Mouse (Mus musculus) layer of hippocampus, adult 9-10 months (tissue): ENCODE data around the gene Acbd3.

ENCODE experiments used
- DNase-seq: peaks from one replicate; pipeline ENCODE4 v3.0.0; 2022; ENCODE audit warnings: low spot score

Acbd3 gene

DNA sequence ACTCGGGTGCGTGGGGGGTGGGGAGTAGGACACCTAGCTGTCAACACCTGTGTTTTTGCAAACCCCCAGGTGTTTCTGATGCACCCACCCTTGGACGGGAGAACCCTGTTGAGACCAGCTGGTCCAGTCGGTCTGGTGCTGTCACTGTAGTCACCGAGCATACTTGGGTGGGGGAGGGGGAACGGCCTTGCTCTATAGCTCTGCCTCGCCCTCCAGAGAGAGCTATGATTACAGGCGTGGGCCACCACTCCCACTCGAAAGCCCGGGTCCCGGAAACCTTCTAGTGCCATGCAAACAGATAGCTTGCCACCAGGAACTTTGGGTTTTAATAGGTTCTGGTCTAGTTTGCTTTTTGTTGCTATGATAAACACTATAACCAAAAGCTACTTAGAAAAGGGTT lies 36.3 kb downstream of the Acbd3 start:
- DNase-seq: no peak

- DNase-seq: no peak
These were observed 36.8 kb downstream of the Acbd3 start for GRCm38 (mm10) chr1:180762679-180763078.

- DNase-seq: no peak
These were observed 37.5 kb downstream of the Acbd3 start for GRCm38 (mm10) chr1:180763307-180763706.

DNA sequence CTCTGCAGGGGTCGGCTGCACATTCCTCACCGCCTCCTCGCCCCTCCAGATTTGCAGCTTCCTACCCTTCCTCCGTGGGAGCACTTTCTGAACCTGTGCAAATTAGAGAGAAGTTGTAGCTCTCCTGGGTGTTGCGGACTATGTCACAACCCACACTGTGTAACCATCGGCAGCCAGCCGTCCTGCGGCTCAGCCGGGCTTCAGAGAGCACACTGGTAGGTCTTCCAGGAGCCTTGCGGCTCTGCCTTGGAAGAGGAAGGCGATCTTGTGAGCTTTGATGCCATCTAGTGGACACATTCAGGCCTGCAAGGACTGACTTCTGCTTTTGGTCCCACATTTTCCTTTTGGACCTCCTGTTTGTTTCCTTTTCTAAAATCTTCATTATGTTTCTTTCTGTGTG lies 38.0 kb downstream of the Acbd3 start:
- DNase-seq: peak; percentile 84

DNA sequence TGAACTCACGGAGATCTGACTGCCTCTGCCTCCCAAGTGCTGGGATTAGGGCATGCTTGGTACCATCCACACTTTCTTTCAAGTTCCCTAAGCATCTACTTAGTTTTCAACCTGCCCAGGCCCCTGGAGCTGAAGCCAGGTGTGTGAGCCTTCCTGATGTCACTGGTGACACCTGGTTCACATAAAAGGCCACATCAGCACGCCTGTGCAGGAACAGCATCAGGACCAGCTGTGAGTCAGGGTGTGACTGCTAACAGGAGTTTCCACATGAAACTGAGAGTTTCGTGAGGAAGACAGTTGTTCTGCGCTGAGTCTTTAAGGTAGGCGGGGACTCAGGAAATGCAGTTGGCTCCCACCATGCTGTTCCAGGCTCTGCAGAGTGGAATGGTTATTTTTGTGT lies 39.5 kb downstream of the Acbd3 start:
- no peak for DNase-seq

GRCm38 (mm10) chr1:180766557-180766956 lies 40.7 kb downstream of the Acbd3 start:
- DNase-seq: no peak

DNA sequence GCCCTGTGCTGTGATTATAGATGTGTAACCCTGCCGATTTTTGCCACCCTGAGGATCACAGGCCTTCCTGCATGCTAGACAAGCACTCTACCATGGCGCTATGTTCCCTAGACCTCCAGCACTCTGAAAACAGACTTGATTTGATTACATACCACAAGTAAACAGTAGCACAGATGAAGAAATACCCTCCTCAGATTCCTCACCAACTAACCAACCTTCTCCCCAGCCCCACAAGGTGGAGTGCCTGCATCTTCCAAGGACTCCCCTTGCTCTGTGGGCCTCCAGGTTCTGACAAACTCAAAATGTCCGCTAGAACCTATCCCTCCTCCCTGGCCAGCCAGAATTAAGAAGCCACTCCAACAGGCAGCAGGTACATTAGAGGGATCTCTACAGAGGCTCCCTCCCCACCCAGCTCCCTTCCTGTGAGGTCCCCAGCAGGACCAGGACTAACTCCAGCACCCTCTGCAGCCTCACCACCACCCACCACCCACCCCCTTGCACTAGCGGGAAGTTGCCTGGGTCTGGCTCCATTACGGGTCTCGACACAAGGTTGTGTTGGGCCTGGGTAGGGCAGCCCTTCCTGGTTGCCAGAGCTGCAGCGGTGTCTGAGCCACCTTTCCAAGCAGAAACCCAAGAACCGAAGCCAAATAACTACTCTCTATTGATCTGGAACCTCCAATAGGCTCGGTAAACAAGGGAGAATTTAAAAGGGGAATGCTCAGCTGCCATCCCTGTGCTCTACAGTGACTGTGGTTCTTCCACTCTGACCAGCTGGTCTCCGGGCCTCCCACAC lies 41.9 kb downstream of the Acbd3 start:
- no peak for DNase-seq

GRCm38 (mm10) chr1:180768334-180769168 lies 42.7 kb downstream of the Acbd3 start:
- DNase-seq: peak; percentile 38

- no peak for DNase-seq
These were observed 45.5 kb downstream of the Acbd3 start for GRCm38 (mm10) chr1:180771306-180771705.

GRCm38 (mm10) chr1:180771722-180772121 lies 45.9 kb downstream of the Acbd3 start:
- DNase-seq: no peak

DNA sequence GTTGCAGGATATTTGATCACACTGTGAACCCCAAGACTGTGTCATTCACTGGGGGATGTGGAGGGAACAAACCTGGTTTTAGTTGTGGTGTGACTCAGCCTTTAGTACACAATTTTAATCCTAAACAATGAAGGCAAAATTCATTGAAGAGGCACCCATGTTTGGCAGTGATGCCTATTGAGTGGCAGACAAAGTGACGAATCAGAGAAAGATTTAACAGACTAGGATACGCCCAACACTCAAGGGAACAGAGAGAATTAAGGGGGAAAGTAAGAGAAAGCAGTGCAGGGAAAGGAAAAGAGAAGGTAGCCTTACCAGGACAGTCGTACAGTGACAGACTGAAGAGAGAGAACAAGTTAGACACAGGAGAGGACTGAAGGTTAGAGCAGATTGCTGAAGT lies 46.4 kb downstream of the Acbd3 start:
- DNase-seq: no peak

DNA sequence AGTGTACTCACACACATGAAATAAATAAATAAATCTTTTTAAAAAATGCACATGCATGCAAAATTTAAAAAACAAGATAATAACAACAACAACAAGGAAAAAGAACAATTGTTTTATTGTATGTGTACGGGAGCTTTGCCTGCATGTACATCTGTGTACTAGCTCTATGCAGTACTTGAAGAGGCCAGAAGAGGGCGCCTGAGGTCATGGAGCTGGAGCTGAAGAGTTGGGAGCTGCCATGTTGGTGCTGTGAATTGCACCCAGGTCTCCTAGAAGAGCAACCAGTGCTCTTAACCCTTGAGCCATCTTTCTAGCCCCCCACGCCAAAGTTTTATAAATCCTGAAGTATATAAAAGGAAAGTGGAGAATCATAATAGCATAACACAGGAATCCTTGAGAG lies 48.8 kb downstream of the Acbd3 start:
- DNase-seq: no peak

- no peak for DNase-seq
These were observed 49.5 kb downstream of the Acbd3 start for GRCm38 (mm10) chr1:180775317-180775716.

GRCm38 (mm10) chr1:180775849-180776493 lies 50.1 kb downstream of the Acbd3 start:
- DNase-seq: no peak

DNA sequence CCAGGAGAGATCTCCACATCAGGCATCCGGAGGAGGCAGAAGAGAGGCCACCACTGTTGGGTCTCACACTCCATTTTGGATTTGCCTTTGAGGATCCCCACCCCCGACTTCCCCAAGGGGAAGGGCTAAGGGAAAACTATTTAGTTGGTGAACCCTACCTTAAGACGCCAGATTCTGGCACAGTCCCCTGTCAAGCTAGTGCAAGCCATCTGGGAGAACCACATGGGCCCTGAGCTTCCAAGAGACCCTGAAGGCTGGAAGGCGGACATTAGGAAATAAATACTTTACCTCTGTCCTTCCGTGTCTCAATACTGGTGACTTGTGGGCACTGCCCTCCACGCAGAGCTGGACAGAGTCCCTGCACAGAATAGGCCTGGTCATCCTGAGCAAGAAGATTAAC lies 50.7 kb downstream of the Acbd3 start:
- no peak for DNase-seq

- DNase-seq: no peak
These were observed 51.4 kb downstream of the Acbd3 start for GRCm38 (mm10) chr1:180777289-180777659.

DNA sequence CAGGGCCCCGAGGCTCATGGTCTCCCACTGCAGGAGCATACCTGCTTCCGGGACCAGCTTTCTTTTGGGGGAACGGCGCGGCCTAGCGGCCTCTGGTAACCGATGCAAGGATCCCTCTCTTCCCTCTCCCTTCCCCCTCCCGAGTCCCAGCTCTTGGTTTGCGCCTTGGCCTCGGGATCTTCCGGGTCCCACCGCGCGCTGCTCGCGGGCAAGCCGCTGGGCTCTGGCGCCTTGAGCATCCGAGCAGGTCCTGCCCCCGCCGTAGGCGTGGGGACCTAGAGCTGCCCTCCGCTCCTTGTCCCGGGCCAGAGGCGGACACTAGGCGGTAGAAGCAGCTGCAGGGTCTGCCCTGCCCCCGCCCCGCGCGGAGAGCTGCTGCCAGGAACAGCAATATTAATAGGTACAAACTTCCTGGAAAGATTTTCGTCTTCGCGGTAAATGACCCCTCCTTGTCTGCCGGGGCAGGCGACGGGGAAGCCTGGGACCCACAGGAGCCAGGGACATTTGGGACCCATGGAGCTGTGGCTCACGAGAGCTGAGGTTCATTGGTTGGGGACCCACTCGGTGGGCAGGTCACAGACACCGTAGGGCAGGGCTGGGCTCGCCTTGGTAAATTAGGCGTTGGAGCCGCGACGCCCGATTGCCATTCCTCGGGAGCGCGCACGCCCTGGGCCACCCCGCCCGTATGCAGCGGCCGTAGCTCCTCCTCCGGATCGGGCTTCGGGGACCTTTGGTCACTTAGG lies 52.0 kb downstream of the Acbd3 start:
- DNase-seq: peak; percentile 55

- no peak for DNase-seq
These were observed 52.5 kb downstream of the Acbd3 start for GRCm38 (mm10) chr1:180778403-180778754.

DNA sequence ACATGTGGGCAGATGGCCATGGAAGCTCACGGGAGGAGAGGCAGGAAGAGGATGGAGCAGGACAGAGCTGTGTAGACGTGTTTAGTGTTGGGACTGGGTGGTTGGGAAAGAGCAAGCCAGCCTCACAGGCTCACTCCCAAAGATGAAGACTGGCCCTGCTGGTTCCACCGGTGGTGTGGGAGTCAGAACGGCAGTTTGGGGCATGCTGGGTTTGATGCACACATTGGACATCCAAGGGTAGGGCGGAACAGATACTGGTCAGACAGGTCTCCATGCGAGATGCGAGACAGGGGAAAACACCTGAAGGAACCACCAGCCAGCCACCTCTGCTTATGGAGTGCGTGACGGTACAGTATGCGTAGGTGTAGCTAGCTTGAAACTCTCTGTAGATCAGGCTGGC lies 53.1 kb downstream of the Acbd3 start:
- no peak for DNase-seq

DNA sequence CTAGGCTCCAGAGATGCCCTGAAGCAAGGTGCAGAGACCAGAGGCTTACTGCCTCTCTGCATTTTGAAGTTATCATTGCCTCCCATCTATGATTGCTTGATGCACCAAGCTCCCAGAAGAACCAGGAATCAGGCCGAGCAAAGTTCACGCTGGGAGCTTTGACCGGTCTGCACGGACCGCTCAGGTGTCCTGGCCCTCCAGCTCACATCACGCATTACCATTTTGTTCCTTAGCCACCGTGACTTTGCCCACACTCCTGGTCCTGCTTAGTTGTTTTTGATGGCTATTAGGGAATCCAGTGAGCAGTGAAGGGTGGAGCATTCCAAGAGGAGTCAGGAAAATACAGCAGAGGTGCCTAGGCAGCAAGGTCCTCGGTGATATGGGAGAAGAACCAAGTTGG lies 54.4 kb downstream of the Acbd3 start:
- no peak for DNase-seq

DNA sequence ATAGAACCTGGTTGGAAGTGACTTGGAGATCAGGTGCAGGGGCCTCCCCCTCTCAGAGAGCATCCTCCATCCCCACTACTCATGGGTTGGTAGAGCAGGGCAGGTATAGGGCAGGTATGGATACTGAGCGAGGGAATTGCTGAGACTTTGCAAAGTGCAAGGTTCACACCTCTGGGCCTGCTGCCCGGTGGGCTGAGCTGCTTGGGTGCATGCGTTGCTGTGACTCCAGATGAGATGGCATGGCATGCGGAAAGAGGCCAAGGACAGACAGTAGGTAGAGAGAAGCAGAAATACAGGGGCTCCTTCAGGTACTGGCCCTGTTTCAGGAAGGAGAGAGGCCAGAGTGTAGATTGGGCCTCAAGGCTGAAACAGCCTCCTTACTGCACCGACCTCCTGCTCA lies 55.4 kb downstream of the Acbd3 start:
- no peak for DNase-seq

- DNase-seq: no peak
These were observed 57.2 kb downstream of the Acbd3 start for GRCm38 (mm10) chr1:180782906-180783579.
